Mouse (Mus musculus) heart, adult 11 months (tissue): ENCODE measurements around the gene Tbc1d9b.

ENCODE experiments used
- DNase-seq: peaks from one replicate; pipeline ENCODE4 v3.0.0; 2022

Gene Tbc1d9b

GRCm38 (mm10) chr11:50212060-50212739, 81.0 kb downstream of the Tbc1d9b start:
- DNase-seq = peak; percentile 93

- peak; percentile 100 for DNase-seq
Observed at GRCm38 (mm10) chr11:50212848-50213758, 81.9 kb downstream of the Tbc1d9b start.

- DNase-seq = peak; percentile 91
Observed at GRCm38 (mm10) chr11:50214631-50215030, 83.4 kb downstream of the Tbc1d9b start.

- DNase-seq = peak; percentile 91
Observed at GRCm38 (mm10) chr11:50215633-50216032, 84.4 kb downstream of the Tbc1d9b start.

- DNase-seq = no peak
Observed at GRCm38 (mm10) chr11:50216724-50217366, 85.6 kb downstream of the Tbc1d9b start.

- DNase-seq = peak; percentile 93
Observed at GRCm38 (mm10) chr11:50217811-50218210, 86.6 kb downstream of the Tbc1d9b start.

- peak; percentile 90 for DNase-seq
Observed at GRCm38 (mm10) chr11:50219833-50220232, 88.6 kb downstream of the Tbc1d9b start.
